Mouse (Mus musculus) liver, postnatal 0 days (tissue): Measurements from ENCODE around the gene Mgll.

Source experiments
- CTCF ChIP-seq: sonication (generic); IDR thresholded peaks from 2 replicates; pipeline ENCODE4 v1.5.1; 2016; ENCODE audit warnings: antibody characterized with exemption, low read depth
- EP300 ChIP-seq: IDR thresholded peaks from 2 replicates; pipeline ENCODE4 v1.6.1; 2016; ENCODE audit warnings: antibody characterized with exemption, low read depth, mild to moderate bottlenecking

DNA sequence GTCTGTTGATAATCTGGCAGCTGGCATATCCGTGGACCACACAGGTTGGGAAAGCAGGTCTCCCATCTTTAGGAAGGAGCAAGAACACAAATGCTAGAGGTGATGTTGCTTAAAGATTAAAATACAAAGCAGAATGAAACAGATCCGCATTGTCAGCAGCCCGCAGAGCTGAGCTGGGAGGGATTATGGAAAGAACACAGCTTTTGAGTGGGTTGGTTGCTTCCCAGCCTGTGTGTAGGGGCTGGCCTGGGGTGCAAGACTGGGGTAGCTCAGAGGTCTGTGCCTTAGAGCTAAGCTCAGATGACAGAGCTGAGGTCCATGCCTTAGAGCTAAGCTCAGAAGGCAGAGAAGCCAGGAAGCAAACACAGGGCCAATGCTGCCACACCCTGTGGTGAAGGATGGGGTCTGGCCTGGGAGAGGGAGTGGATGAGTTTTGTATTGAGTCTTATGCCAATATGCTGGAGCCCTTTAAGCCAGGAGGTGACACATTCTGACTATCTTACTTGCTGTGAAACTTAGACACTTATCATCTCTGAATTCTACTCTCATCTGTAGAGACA, 39.4 kb downstream of the Mgll start:
- TF ChIP-seq CTCF: no peak
- TF ChIP-seq EP300: no peak
